Mouse (Mus musculus) left cerebral cortex, adult 8-10 months (tissue): ENCODE data around the gene Itfg2. TPM values are rescaled to one million over a fixed set of nuclear protein-coding genes. Genes with fewer than 3 reads are reported as not detected.

Experiments
- DNase-seq, 2 experiments: peaks; one replicate each; pipeline ENCODE4 v3.0.0; 2022; ENCODE audit warnings: low spot score in 2 of 2
- total RNA-seq, 4 experiments: library from RNA; stranded (reverse); gene quantifications; 2 replicates each; pipeline ENCODE4 v1.2.4; 2022

Itfg2 gene
- 10 to 100 TPM; 25.7 to 34.9 (median 29.0) TPM for total RNA-seq

GRCm38 (mm10) chr6:128424269-128425019 is at the start of gene Itfg2:
Gene Itfg2, minus strand, starts transcription at chr6:128424931.
- DNase-seq: peak; percentile 94 to 96

- DNase-seq: no peak
Measured at GRCm38 (mm10) chr6:128474112-128474511, 49.4 kb upstream of the Itfg2 start.

- DNase-seq: no peak
Measured at GRCm38 (mm10) chr6:128469451-128469850, 44.7 kb upstream of the Itfg2 start.

- no peak for DNase-seq
Measured at GRCm38 (mm10) chr6:128467298-128467697, 42.6 kb upstream of the Itfg2 start.

- no peak for DNase-seq
Measured at GRCm38 (mm10) chr6:128466563-128466962, 41.8 kb upstream of the Itfg2 start.

GRCm38 (mm10) chr6:128466043-128466442 is 41.3 kb upstream of the Itfg2 start:
- no peak for DNase-seq

GRCm38 (mm10) chr6:128464996-128465395 is 40.3 kb upstream of the Itfg2 start:
- DNase-seq: no peak

GRCm38 (mm10) chr6:128461606-128462005 is 36.9 kb upstream of the Itfg2 start:
- DNase-seq: no peak

GRCm38 (mm10) chr6:128460729-128461503 is 36.2 kb upstream of the Itfg2 start:
- DNase-seq: no peak

- DNase-seq: no peak
Measured at GRCm38 (mm10) chr6:128460321-128460720, 35.6 kb upstream of the Itfg2 start.

- no peak for DNase-seq
Measured at GRCm38 (mm10) chr6:128457186-128457585, 32.5 kb upstream of the Itfg2 start.

GRCm38 (mm10) chr6:128455835-128456605 is 31.3 kb upstream of the Itfg2 start:
- peak in 1 of 2 experiments; percentile 37 for DNase-seq

GRCm38 (mm10) chr6:128447063-128447462 is 22.3 kb upstream of the Itfg2 start:
- DNase-seq: no peak

- DNase-seq: no peak
Measured at GRCm38 (mm10) chr6:128445761-128446535, 21.2 kb upstream of the Itfg2 start.

- DNase-seq: no peak
Measured at GRCm38 (mm10) chr6:128440238-128440637, 15.5 kb upstream of the Itfg2 start.

GRCm38 (mm10) chr6:128438871-128439341 is 14.2 kb upstream of the Itfg2 start:
- DNase-seq: no peak

GRCm38 (mm10) chr6:128438317-128438870 is 13.7 kb upstream of the Itfg2 start, which contains the start of gene Fkbp4:
Gene Fkbp4, minus strand, starts transcription at chr6:128438677.
- peak; percentile 73 to 91 for DNase-seq

GRCm38 (mm10) chr6:128437731-128438316 is 13.1 kb upstream of the Itfg2 start:
- no peak for DNase-seq

- no peak for DNase-seq
Measured at GRCm38 (mm10) chr6:128437288-128437687, 12.6 kb upstream of the Itfg2 start.

- DNase-seq: no peak
Measured at GRCm38 (mm10) chr6:128436356-128437005, 11.8 kb upstream of the Itfg2 start.
